Mouse (Mus musculus) cortical plate, adult 2 months (tissue): Measurements from ENCODE around the gene Mapk10.

Experiments
- CTCF ChIP-seq: fragments of 200-500 bp; IDR thresholded peaks from 2 replicates; pipeline ENCODE4 v1.5.1; 2011; ENCODE audit warnings: mild to moderate bottlenecking, control low read depth, low read length; ENCODE audit not compliant: insufficient read depth; ENCODE audit errors: extremely low read depth
- POLR2A ChIP-seq: fragments of 200-500 bp; IDR thresholded peaks from 2 replicates; pipeline ENCODE4 v1.6.1; 2011; ENCODE audit warnings: mild to moderate bottlenecking, low read length, control low read depth; ENCODE audit not compliant: insufficient read depth; ENCODE audit errors: extremely low read depth

- TF ChIP-seq CTCF (no peak), POLR2A (no peak)
Measured at GRCm38 (mm10) chr5:103166755-103167154, 44.4 kb downstream of the Mapk10 start.
